Mouse (Mus musculus) gastrocnemius, postnatal 10 days (tissue): ENCODE results near the gene Mrto4. TPM values are rescaled to one million over a fixed set of nuclear protein-coding genes. Genes with fewer than 3 reads are reported as not detected.

Experiments used
- microRNA-seq, 2 experiments: library from miRNA; unstranded; fragments of <30 nt; microRNA quantifications; one replicate each; pipeline ENCODE4 v1.2.0; 2021
- total RNA-seq, 2 experiments: library from RNA; stranded (reverse); gene quantifications; 2 replicates each; pipeline ENCODE4 v1.2.3; 2021

Gene Mrto4
- total RNA-seq, 2 experiments from 2014 or later: 44.3 to 44.9 TPM

Small RNA genes lying within 50 kb of the gene (microRNA-seq; reads per million reads assigned to microRNA genes)
- gene Gm24245: 0 reads per million in 2 experiments
- gene Gm25732: 0 reads per million in 2 experiments

Other genes starting within 250 kb of the Mrto4 start
- gene Minos1, start 221.5 kb downstream of the Mrto4 start, total RNA-seq: 100 to 1,000 TPM; 399 to 482 TPM
- 100 to 1,000 TPM; 576 to 632 TPM for gene Capzb, start 159.7 kb downstream of the Mrto4 start, total RNA-seq
- gene Pqlc2, start 41.9 kb downstream of the Mrto4 start, total RNA-seq: 1 to 10 TPM; 4.9 to 5.6 TPM
- 10 to 100 TPM; 32.7 to 36.9 TPM for gene Akr7a5, start 41.8 kb downstream of the Mrto4 start, total RNA-seq
- gene Emc1, start within 50 bp of the Mrto4 start, total RNA-seq: 10 to 100 TPM; 30.7 TPM
- gene Ubr4, start within 50 bp of the Mrto4 start, total RNA-seq: 10 to 100 TPM; 79.7 to 99.0 TPM
- gene Iffo2, start 178.0 kb upstream of the Mrto4 start, total RNA-seq: 1 to 10 TPM; 5.6 to 7.5 TPM